Mouse (Mus musculus) kidney, adult 2 months (tissue): ENCODE results near the gene Lzts3.

Experiments
- CTCF ChIP-seq: fragments of 200-500 bp; conservative IDR thresholded peaks from 2 replicates; pipeline ENCODE4 v1.5.1; 2011; ENCODE audit warnings: low read depth, mild to moderate bottlenecking, control low read depth, low read length, moderate library complexity, mixed read lengths; ENCODE audit not compliant: insufficient read depth, insufficient read length
- POLR2A ChIP-seq: fragments of 200-500 bp; IDR thresholded peaks from one replicate; pipeline ENCODE4 v1.6.1; 2011; ENCODE audit warnings: low read depth, low read length, control low read depth

DNA sequence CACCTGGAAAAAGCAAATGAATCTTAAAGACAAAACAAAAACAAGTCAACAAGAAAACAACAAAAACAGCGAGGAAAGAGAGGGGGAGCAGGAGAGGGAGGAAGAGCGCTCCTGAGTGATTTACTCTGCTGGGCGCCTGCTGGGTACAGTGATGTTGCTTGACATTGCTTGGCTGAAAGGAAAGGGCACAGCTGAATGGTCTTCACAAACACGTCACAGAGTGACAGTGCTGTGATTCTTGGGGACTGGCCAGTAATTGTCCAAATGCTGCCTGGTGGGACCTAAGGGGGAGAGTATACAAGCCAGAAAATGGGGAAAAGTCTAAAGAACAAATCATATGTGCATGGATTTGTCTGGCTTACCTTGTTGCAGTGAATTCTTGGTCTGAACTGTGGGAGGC is 40.4 kb downstream of the Lzts3 start:
- TF ChIP-seq CTCF = no peak
- TF ChIP-seq POLR2A = no peak
